Mouse (Mus musculus) layer of hippocampus, adult 2 months (tissue): Measurements from ENCODE around the gene N4bp2. TPM values are rescaled to one million over a fixed set of nuclear protein-coding genes. Genes with fewer than 3 reads are reported as not detected.

Source experiments
- DNase-seq, 2 experiments: peaks; one replicate each; pipeline ENCODE4 v3.0.0; 2022; ENCODE audit warnings: low spot score in 2 of 2
- H3K27ac ChIP-seq: fragments of 200-600 bp; 2 replicates; pipeline ENCODE4 v1.8.1; 2022
- H3K4me3 ChIP-seq: fragments of 200-600 bp; 2 replicates; pipeline ENCODE4 v1.8.1; 2022; ENCODE audit warnings: mild to moderate bottlenecking
- CTCF ChIP-seq: fragments of 200-600 bp; conservative IDR thresholded peaks from 2 replicates; pipeline ENCODE4 v1.8.1; 2022; ENCODE audit warnings: antibody characterized with exemption, mild to moderate bottlenecking, moderate library complexity
- total RNA-seq, 2 experiments: library from RNA; stranded (reverse); gene quantifications; 2 replicates each; pipeline ENCODE4 v1.2.3; 2021

N4bp2 gene
- total RNA-seq, 2 experiments from 2014 or later = 9.7 to 11.9 TPM

GRCm38 (mm10) chr5:65854786-65855191 is 91.5 kb downstream of the N4bp2 start:
- Histone ChIP-seq H3K27ac (no peak overlapping the region), H3K4me3 (no peak overlapping the region)
- DNase-seq = no peak
- TF ChIP-seq CTCF = no peak

GRCm38 (mm10) chr5:65855571-65855970 is 92.2 kb downstream of the N4bp2 start:
- no peak for TF ChIP-seq CTCF

DNA sequence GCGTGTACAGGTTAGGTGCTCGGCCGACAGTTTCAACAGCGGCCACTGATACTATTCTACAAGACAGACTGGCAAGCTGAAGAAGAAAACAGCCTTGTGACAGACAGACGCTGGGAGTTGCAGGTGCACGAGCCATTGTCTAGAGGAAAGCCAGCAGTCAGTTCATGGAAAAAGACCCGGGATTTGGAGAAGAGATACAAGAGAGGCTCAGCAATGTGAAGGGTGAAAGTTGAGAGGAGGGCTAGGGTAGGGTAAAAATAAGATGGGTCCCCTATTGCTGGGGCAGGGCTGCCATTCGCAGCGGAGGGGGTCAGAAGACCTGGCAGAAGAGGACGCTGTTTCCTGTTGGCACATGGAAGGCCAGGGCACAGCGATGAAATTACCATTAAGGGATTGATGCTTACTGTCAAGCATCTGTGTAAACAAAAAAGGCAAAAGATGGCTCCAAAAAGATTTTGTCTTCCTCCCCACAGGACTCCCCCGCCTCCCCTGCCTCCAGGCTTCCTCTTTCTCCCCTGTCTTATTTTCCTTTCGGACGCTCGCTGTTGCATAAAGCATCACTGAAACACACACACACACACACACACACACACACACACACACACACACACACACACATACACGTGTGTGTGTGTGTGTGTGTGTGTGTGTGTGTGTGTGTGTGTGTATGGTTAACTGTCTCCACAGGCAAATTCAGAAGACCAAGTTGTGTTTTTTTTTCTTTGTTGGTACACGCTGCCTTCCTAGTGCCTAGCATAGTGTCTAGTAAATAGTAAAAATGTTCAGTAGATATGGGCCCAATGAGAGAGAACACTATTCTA is 93.5 kb downstream of the N4bp2 start:
- Histone ChIP-seq H3K4me3 (no peak overlapping the region), H3K27ac (no peak overlapping the region)
- TF ChIP-seq CTCF = no peak
- DNase-seq = no peak

More at GRCm38 (mm10) chr5:65855571-65855970, 92.2 kb downstream of the N4bp2 start:
- H3K27ac ChIP-seq = no peak overlapping the region
- no peak overlapping the region for H3K4me3 ChIP-seq
- DNase-seq = no peak

DNA sequence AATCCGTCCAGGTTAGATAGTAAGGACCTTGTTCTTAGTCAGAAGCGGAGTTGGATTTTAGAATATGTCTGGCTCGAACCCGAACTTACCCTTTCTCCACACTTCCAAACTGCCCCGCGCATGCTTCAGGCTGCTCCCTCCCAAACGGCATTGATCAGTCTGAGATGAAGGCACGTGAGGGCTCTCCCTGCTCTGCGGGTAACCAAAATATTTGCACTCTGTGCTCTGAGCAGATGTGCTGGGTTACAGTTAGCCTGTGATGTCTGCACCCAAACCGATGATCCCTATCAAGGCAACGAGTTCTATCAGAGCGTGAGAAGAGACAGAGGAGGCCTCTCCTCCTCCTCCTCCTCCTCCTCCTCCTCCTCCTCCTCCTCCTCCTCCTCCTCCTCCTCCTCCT is 94.6 kb downstream of the N4bp2 start:
- DNase-seq = no peak
- Histone ChIP-seq H3K27ac (no peak overlapping the region), H3K4me3 (no peak overlapping the region)
- TF ChIP-seq CTCF = no peak

DNA sequence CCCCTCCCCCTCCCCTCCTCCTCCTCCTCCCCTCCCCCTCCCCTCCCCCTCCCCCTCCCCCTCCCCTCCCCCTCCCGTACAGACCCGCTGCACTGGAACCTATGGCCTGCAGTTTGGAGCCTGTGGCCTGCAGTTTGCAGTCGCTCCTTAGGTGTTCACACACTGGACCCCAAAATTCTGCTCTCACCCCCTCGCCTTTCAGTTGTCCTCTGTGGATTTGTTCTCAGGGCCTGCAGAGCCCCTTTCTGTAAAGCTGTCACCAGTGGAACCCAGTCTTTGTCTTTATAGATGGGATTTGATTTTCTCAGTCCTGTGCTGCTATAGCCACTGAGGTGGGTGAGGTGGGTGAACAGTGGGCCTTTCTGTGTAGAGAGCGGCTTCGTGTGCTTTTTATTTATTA is 95.0 kb downstream of the N4bp2 start:
- no peak for TF ChIP-seq CTCF
- H3K27ac ChIP-seq = no peak overlapping the region
- H3K4me3 ChIP-seq = no peak overlapping the region
- DNase-seq = no peak

DNA sequence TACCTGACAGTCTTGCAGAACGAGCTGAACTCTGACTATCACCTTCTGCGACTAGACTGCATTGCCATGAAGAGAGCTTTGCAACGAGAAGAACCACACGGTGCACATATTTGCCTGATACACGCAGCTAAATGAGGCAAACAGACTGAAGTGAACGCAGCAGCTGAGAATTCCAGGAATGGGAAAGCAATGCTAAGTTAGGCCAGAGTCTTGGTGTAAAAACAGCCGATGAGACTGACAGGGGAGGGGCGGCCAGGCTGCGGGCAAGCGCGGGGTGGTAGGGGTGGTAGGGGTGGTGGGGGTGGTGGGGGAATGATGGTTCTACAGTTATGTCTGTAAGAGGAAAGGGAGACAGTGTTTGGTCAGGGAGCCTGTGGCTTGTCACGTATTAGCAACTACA is 95.6 kb downstream of the N4bp2 start:
- Histone ChIP-seq H3K27ac (no peak overlapping the region), H3K4me3 (no peak overlapping the region)
- TF ChIP-seq CTCF = no peak
- no peak for DNase-seq

- Histone ChIP-seq H3K27ac (no peak overlapping the region), H3K4me3 (no peak overlapping the region)
- TF ChIP-seq CTCF = no peak
- no peak for DNase-seq
Measured at GRCm38 (mm10) chr5:65859396-65859795, 96.1 kb downstream of the N4bp2 start.

- no peak overlapping the region for H3K27ac ChIP-seq
- H3K4me3 ChIP-seq = no peak overlapping the region
- no peak for DNase-seq
- TF ChIP-seq CTCF = no peak
Measured at GRCm38 (mm10) chr5:65860281-65861000, 97.1 kb downstream of the N4bp2 start.

DNA sequence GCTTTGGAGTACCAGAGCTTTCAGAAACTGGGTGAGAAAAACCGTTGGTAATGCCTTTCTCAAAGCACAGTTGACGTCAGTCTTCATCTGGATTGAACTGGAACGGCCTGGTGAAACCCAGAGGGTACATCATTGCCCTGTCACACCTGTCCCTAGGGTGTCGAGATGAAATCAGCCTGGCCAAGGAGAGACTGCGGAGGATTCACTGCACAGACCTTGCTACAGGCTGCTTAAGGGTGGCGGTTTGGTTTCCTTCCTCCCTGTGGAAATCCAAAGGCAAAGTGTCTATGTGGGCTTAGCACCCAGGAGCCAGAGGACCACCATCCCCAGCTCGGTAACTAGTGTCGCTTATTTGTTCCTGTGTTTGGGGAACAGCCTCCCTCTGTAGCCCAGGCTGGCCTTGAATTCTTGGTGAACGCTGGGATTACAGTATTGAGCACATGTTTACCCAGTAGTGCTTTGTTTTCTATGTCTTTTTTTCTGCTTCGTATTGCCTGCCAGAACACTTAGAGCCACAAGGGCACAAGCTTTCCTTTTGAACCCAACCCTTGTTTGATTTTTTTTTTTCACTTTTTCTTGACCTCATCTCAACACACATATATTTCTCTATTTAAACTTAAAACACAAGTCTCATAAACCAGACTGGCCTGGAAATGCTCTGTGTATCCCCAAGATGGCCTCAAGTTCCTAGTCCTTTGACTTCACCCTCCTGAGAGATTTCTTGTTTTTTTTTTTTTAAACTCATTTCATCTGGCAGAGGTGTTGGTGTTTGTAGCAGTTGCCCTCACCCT is 98.0 kb downstream of the N4bp2 start, which contains the start of gene Rhoh:
TSS of gene Rhoh (plus strand) at position 60 of the 791 bp plus-strand sequence.
- Histone ChIP-seq H3K4me3 (no peak within 1 kb of the TSS), H3K27ac (no peak within 1 kb of the TSS)
- DNase-seq = no peak
- TF ChIP-seq CTCF = no peak

- no peak for DNase-seq
- no peak overlapping the region for H3K4me3 ChIP-seq
- H3K27ac ChIP-seq = no peak overlapping the region
- TF ChIP-seq CTCF = no peak
Measured at GRCm38 (mm10) chr5:65862217-65862927, 99.1 kb downstream of the N4bp2 start.

- no peak overlapping the region for H3K4me3 ChIP-seq
- H3K27ac ChIP-seq = no peak overlapping the region
- DNase-seq = no peak
- no peak for TF ChIP-seq CTCF
Measured at GRCm38 (mm10) chr5:65863349-65863749, 100.0 kb downstream of the N4bp2 start.

DNA sequence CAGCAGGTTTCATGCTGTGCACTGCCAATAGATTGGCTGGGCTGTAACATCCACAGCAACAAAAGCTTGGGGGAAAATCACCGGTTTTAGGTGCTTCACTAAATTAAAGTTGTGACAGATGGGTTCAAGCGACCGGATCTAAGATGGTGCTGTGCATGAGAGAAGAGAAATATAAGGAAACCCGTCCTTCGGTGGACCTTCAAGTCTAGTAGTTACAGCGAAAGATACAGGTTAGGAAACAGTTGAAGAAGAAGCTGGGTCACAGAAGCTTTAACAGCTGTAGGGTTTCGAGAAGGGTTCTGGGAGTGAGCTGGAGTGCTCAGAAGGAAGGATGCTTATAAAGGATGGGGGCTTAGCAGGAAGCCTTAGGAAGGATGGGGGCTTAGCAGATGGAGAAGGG is 101.2 kb downstream of the N4bp2 start:
- H3K27ac ChIP-seq = no peak overlapping the region
- H3K4me3 ChIP-seq = no peak overlapping the region
- DNase-seq = no peak
- no peak for TF ChIP-seq CTCF
